Mouse (Mus musculus) lung, postnatal 0 days (tissue): ENCODE measurements at regions not wholly inside any gene's neighbourhood (a gene's known extent, or its start where the extent isn't known, plus 50 kb on each side); places are given as distances from the start of the nearest gene placed in this dataset.

ENCODE experiments used
- ATAC-seq: fragments of 200-750 bp; cut with Nextera tagmentation; 2 replicates; pipeline ENCODE4 v1.8.0; 2017; ENCODE audit warnings: moderate library complexity
- DNase-seq: peaks from one replicate; pipeline ENCODE4 v3.0.0-alpha.2; 2016; ENCODE audit warnings: low spot score
- H3K27ac ChIP-seq: fragments of 300-500 bp; sonication (generic); 2 replicates; pipeline ENCODE4 v1.5.1; 2014; ENCODE audit warnings: antibody characterized with exemption, mild to moderate bottlenecking, low read length, mixed read lengths
- H3K27me3 ChIP-seq: fragments of 300-500 bp; sonication (generic); replicated peaks from 2 replicates; pipeline ENCODE4 v1.6.1; 2014; ENCODE audit warnings: low read length, mixed read lengths; ENCODE audit not compliant: insufficient read depth
- H3K36me3 ChIP-seq: fragments of 300-500 bp; sonication (generic); 2 replicates; pipeline ENCODE4 v1.6.1; 2014; ENCODE audit warnings: low read length, mixed read lengths; ENCODE audit not compliant: insufficient read depth
- H3K4me1 ChIP-seq: fragments of 300-500 bp; sonication (generic); 2 replicates; pipeline ENCODE4 v1.6.1; 2014; ENCODE audit warnings: antibody characterized with exemption, low read depth, low read length, mixed read lengths; ENCODE audit not compliant: insufficient read depth
- H3K4me2 ChIP-seq: fragments of 300-500 bp; sonication (generic); replicated peaks from 2 replicates; pipeline ENCODE4 v1.6.1; 2014; ENCODE audit warnings: low read depth, mild to moderate bottlenecking, low read length, moderate library complexity, mixed read lengths
- H3K4me3 ChIP-seq: fragments of 300-500 bp; sonication (generic); 2 replicates; pipeline ENCODE4 v1.5.1; 2014; ENCODE audit warnings: low read depth, low read length
- H3K9ac ChIP-seq: fragments of 300-500 bp; sonication (generic); replicated peaks from 2 replicates; pipeline ENCODE4 v1.6.1; 2014; ENCODE audit warnings: low read depth, mild to moderate bottlenecking
- H3K9me3 ChIP-seq: fragments of 300-500 bp; sonication (generic); 2 replicates; pipeline ENCODE4 v1.6.1; 2016; ENCODE audit warnings: low read length, mixed read lengths
- CTCF ChIP-seq: IDR thresholded peaks from 2 replicates; pipeline ENCODE4 v1.5.1; 2016; ENCODE audit warnings: antibody characterized with exemption, mild to moderate bottlenecking
- EP300 ChIP-seq: IDR thresholded peaks from 2 replicates; pipeline ENCODE4 v1.6.1; 2016; ENCODE audit warnings: antibody characterized with exemption, mild to moderate bottlenecking, control low read depth
- WGBS: fragments of 180-500 bp; shearing (Covaris S2); extraction: QIAGEN DNeasy Blood & Tissue Kit; methylation state at CpG from one replicate; pipeline ENCODE4 v1.1.7; 2014; 5-methylcytosine and 5-hydroxymethylcytosine counted together

DNA sequence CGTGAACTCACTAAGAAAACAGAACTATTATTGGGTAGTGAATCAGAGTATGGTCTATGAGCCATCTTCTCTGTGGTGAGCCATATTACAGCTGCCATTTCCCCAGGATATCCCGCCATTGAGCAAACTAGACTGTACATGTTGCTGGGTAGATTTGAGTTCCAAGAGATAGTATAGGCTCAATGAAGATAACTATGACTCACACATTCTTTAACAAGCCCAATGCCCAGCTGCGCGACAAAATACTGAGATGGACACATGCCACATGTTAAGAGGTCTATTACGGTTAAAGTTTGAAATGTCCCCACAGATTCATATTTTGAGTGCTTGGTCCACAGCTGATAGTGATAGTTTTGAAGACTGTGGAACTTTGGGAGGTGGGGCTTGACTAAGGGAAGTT lies 107.5 kb upstream of the Thbs1 start:
- no peak overlapping the region for H3K9ac ChIP-seq

DNA sequence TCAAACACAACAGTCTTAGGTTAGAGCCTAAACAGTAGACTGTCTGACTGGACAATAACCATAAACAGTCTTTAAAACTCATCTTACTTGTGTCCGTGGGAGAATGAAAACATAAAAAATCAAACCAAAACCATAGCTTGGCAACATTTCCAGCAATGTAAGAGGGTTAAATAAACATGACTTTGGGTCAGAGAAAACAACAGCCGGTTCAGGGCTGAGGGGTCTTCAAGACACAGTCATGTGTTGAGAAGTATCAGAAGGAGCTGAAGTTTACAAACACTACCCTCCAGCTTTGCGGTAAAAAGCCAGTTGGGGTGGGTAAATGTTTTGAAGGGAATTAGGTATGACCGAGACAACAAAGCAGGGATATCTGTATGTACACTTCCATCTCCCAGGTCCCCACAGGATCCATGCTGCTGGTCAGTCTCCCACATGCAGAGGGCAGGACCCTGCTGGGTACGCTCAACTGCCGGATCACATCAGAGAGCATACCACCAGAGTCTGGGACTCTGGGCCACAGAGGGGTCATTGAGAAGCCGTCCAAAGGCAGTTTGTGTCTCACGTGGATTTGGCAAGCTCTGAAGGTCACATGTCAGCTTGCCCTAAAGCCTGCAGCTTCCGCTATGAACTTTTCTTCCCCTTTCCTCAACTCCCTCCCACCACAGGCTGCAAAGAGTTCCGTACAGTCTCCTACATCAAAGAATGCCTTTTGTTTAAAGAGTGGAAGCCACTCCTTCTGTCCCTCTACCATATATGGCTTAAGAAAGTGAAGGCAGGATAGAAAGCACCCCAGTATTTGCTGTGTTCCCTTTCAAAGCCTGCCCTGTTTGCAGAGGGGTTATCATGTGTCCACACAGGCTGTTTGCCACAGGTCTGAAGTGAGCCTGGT lies 103.9 kb upstream of the Thbs1 start:
- DNase-seq = peak; percentile 90
- Histone ChIP-seq H3K27ac (peak overlapping the region; percentile 63), H3K36me3 (no peaks in the 10 kb centered on the region), H3K27me3 (no peaks in the 10 kb centered on the region), H3K4me3 (no peak overlapping the region), H3K9me3 (no peaks in the 10 kb centered on the region), H3K4me2 (peak overlapping the region; percentile 27; the same call in 1 of the 2 replicates), H3K4me1 (peaks cover 5% of the 10 kb centered on the region; the same call in 1 of the 2 replicates), H3K9ac (no peak overlapping the region)
- peak; percentile 90 for ATAC-seq
- WGBS = 11% methylated on average over 10 of the region's 10 CpGs
- TF ChIP-seq CTCF (no peak), EP300 (0 out of 2 replicates have a peak, but pooled peaks have one; percentile 22)

More for the DNA sequence above, 107.5 kb upstream of the Thbs1 start:
- Histone ChIP-seq H3K4me1 (peaks cover 5% of the 10 kb centered on the region; the same call in 1 of the 2 replicates), H3K27me3 (no peaks in the 10 kb centered on the region), H3K4me2 (no peak overlapping the region), H3K27ac (no peak overlapping the region), H3K4me3 (no peak overlapping the region), H3K36me3 (no peaks in the 10 kb centered on the region), H3K9me3 (no peaks in the 10 kb centered on the region)
- no peak for ATAC-seq
- DNase-seq = no peak
- TF ChIP-seq EP300 (no peak), CTCF (no peak)
- WGBS = 86% methylated on average over 5 of the region's 5 CpGs

DNA sequence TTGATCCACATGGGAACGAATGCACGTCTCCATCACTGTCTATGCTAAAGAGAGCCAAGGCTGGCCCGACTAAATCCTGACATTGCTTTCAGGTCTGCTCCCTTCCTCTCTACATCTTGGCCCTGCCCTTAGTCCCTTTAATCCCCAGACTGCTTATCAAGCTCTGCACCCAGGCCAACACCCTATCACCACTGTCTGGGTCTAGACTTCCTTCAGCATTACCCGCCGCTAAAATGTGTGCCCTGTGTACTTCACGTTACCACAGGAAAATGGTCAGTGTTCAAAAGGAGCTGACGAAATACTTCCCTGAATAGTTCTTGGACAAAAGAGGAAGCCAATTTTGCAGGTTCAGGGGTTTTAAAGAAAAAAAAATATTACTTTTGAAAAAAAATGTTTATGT lies 100.0 kb upstream of the Thbs1 start:
- Histone ChIP-seq H3K4me3 (no peak overlapping the region), H3K9me3 (no peaks in the 10 kb centered on the region), H3K27me3 (no peaks in the 10 kb centered on the region), H3K27ac (no peak overlapping the region), H3K9ac (no peak overlapping the region), H3K4me1 (peaks cover 5% of the 10 kb centered on the region; the same call in 1 of the 2 replicates), H3K36me3 (no peaks in the 10 kb centered on the region), H3K4me2 (no peak overlapping the region)
- DNase-seq (peak; percentile 52), ATAC-seq (no peak)
- TF ChIP-seq EP300 (0 out of 2 replicates have a peak, but pooled peaks have one; percentile 18), CTCF (no peak)
- WGBS = 77% methylated on average over 7 of the region's 7 CpGs

DNA sequence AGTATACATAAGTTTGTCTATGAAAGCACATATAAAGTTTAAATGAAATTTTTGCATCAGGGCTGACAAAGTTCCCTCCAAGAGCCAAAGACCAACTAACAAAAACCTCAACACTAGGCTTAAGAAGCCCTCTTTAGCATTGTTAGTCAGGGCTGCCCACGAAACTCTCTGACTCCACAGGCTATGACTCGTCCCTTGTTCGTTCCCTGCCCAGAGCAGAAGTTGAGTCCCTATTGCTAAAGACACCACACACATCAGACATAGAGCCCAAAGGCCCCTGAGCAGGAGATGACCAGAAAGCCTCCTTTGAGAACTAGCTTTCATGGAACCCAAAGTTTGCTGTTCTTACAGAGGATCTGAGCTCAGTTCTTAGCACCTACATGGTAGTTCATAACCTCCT lies 99.5 kb upstream of the Thbs1 start:
- H3K27me3 ChIP-seq = no peaks in the 10 kb centered on the region
- H3K4me2 ChIP-seq = no peak overlapping the region
- H3K4me3 ChIP-seq = no peak overlapping the region
- H3K4me1 ChIP-seq = peaks cover 5% of the 10 kb centered on the region; the same call in 1 of the 2 replicates
- no peak for ATAC-seq
- H3K27ac ChIP-seq = no peak overlapping the region
- no peaks in the 10 kb centered on the region for H3K36me3 ChIP-seq
- no peaks in the 10 kb centered on the region for H3K9me3 ChIP-seq
- DNase-seq = no peak
- 77% methylated on average over 3 of the region's 3 CpGs for WGBS
- TF ChIP-seq EP300 (no peak), CTCF (no peak)
- H3K9ac ChIP-seq = no peak overlapping the region

DNA sequence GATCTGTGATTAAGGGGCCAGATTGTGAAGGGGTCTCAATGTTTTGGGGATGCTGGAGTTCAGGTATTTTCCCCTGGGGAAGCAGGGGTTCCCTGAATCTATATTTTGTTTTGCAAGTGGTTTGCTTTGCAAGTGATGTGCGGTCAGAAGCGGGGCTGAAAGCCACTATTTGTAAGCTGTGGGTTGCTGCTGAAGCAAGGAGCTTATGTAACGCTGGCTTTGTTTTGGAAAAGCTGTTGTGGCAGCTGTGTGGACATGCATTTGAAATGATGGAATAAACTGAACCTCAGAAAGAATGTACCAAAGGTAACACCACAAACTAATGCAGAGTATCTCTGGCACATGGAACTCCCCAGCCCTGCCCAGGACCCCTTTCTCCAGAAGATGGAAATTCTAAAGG lies 98.5 kb upstream of the Thbs1 start:
- Histone ChIP-seq H3K9ac (no peak overlapping the region), H3K27ac (no peak overlapping the region), H3K9me3 (no peaks in the 10 kb centered on the region), H3K4me2 (no peak overlapping the region), H3K4me3 (no peak overlapping the region), H3K27me3 (no peaks in the 10 kb centered on the region), H3K4me1 (no peaks in the 10 kb centered on the region; the same call in 1 of the 2 replicates), H3K36me3 (no peaks in the 10 kb centered on the region)
- no peak for TF ChIP-seq EP300
- TF ChIP-seq CTCF = no peak
- WGBS = 79% methylated on average over 3 of the region's 3 CpGs
- no peak for ATAC-seq
- DNase-seq = no peak

DNA sequence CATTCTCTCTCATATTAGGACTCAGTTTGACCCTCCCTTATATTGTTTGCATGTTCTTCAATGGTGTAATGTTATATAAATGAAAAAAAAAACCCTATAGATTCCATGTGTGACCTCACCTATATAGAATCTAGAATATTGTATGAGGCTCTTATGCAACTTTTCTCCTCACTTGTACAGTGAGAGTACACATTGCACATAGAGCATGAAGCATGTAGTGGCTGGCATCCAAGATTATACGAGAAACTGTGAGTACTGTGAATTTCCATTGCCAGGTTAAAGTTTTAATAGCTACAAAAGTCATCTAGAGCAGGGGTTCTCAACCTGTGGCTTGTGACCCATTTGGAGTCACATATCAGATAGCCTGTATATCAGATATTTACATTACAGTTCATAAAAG lies 96.5 kb upstream of the Thbs1 start:
- H3K9ac ChIP-seq = no peak overlapping the region
- peak; percentile 39; the same call in 1 of the 2 replicates for TF ChIP-seq EP300
- TF ChIP-seq CTCF = no peak
- H3K4me3 ChIP-seq = no peak overlapping the region
- H3K9me3 ChIP-seq = no peaks in the 10 kb centered on the region
- peak; percentile 53 for DNase-seq
- no peak overlapping the region for H3K27ac ChIP-seq
- ATAC-seq = peak; percentile 56
- 26% methylated on average over 1 of the region's 1 CpGs for WGBS
- no peaks in the 10 kb centered on the region for H3K36me3 ChIP-seq
- H3K27me3 ChIP-seq = no peaks in the 10 kb centered on the region
- H3K4me1 ChIP-seq = no peaks in the 10 kb centered on the region
- no peak overlapping the region for H3K4me2 ChIP-seq
